9 mouse cellular contexts compared by ENCODE assay signal in genomic region chr5:53509465-53509864, GRCm38 (mm10). TPM values are rescaled to one million over a fixed set of nuclear protein-coding genes. Genes with fewer than 3 reads are reported as not detected.
DNase-seq lines count a peak whose midpoint lies in the region; TF ChIP-seq lines count a peak whose summit lies in the region.
"Had no signal": no experiment of that assay in that cellular context is flagged by ENCODE, and none has a peak within 500 bp of the region (broad histone marks: within the 10 kb centered on the region; RNA-seq: fewer than 3 reads in every experiment).

No protein-coding gene starts in this region.

- no peak for TF ChIP-seq CTCF in embryonic fibroblast, embryonic 13.5 days (IDR thresholded peaks at IDR 0.05; ENCODE audit: borderline replicate concordance, insufficient read depth, low read length)

- intact Hi-C loops in left cerebral cortex, postnatal 10 days (cut with DNase I): no loop called here

- H3K4me3 ChIP-seq in embryonic fibroblast, embryonic 13.5 days (ENCODE audit: insufficient read depth, low read length): no peak overlapping the region
- H3K4me3 ChIP-seq in macrophage (ENCODE audit: inconsistent target): no peak overlapping the region
- H3K4me3 ChIP-seq: liver, embryonic 15.5 days had no signal

- WGBS in macrophage (ENCODE audit: missing documents): 26% methylated on average over 10 of the region's 10 CpGs

- H3K79me2 ChIP-seq in macrophage (ENCODE audit: inconsistent target): no peaks in the 10 kb centered on the region

- TF ChIP-seq POLR2A in embryonic fibroblast, embryonic 13.5 days (IDR thresholded peaks at IDR 0.05; ENCODE audit: low read depth, low read length): no peak

- peak overlapping the region; percentile 88 for H3K27ac ChIP-seq in embryonic fibroblast, embryonic 13.5 days (ENCODE audit: insufficient read depth, low read length)
- peak overlapping the region; percentile 96 for H3K27ac ChIP-seq in macrophage
- H3K27ac ChIP-seq: liver, embryonic 15.5 days had no signal

- DNase-seq in kidney, postnatal 10 days: peak; percentile 12
- no peak for DNase-seq in kidney, postnatal 14 days
- peak; percentile 81 for DNase-seq in ES-CJ7 (ENCODE audit: low read depth, low spot score)
- DNase-seq in embryo, embryonic 9.5 days (ENCODE audit: extremely low spot score): no peak
- no peak for DNase-seq in left cerebral cortex, postnatal 10 days (ENCODE audit: extremely low spot score in 1 of 2, low spot score in 2 of 2)
- no peak for DNase-seq in layer of hippocampus, adult 8-10 months (ENCODE audit: low spot score in 2 of 2)

- H3K36me3 ChIP-seq in macrophage (ENCODE audit: inconsistent target): no peaks in the 10 kb centered on the region
- H3K36me3 ChIP-seq: liver, embryonic 15.5 days had no signal

- peaks cover 7% of the 10 kb centered on the region; the same call in 1 of the 2 replicates for H3K4me1 ChIP-seq in embryonic fibroblast, embryonic 13.5 days (ENCODE audit: control insufficient read depth, insufficient read depth, low read length)
- H3K4me1 ChIP-seq: liver, embryonic 15.5 days had no signal

RNA-seq across cellular contexts. Expression of gene Rbpj, which starts 43.5 kb away (rescaled TPM):
- polyA plus RNA-seq in embryonic fibroblast, embryonic 13.5 days (2011; ENCODE audit: insufficient read length, low read depth, missing spikeins): 98.7 and 110 TPM in 2 replicates
- 100 to 1,000 TPM in 25 of 26 experiments, 10 to 100 TPM in 1; 85.3 to 805 (median 258) TPM for total RNA-seq in macrophage (2018; cell fraction: chromatin; rRNA removed)
- total RNA-seq in macrophage (2018; cell fraction: cytosol; rRNA removed): 100 to 1,000 TPM in 6 of 26 experiments, 10 to 100 TPM in 20; 45.2 to 178 (median 60.2) TPM
- 100 to 1,000 TPM; 101 to 429 (median 216) TPM for total RNA-seq in macrophage (2018; cell fraction: nucleus; rRNA removed)
- 31.2 to 90.6 TPM (median 32.9 TPM) in 3 replicates for polyA plus RNA-seq in macrophage (2018)
- 10 to 100 TPM; 23.3 to 24.6 TPM for total RNA-seq in left cerebral cortex, postnatal 10 days (2021)
- total RNA-seq in layer of hippocampus, adult 8-10 months (2022): 10 to 100 TPM; 20.9 to 32.8 (median 26.9) TPM

Comparison
In these comparisons a context has a peak if more than half of its experiments do, and no peak if none do; other contexts are left out.
1. DNase-seq: peak in kidney, postnatal 10 days (single experiment) and ES-CJ7 (single experiment); none in kidney, postnatal 14 days (single experiment), embryo, embryonic 9.5 days (single experiment), left cerebral cortex, postnatal 10 days (0 of 2) and layer of hippocampus, adult 8-10 months (0 of 2).